ENCODE assay signal across 26 mouse cellular contexts in the genomic region with DNA sequence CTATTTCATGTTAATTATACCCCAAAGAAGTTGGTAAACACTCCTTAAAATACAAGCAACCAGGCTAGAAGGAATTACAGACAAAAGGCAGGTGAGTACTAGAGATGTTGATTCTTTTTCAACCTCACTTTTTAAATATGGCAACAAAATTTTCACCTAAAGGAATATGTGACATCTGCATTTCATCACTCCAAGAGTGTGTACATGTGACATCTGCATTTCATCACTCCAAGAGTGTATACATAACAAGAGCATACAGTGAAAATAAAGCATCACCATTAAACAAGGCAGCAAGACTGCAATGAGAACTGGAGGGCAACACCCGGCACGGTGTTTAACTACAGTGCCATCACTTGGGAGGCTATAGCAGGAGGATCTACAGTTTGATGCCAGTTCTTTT. TPM values are rescaled to one million over a fixed set of nuclear protein-coding genes. Genes with fewer than 3 reads are reported as not detected.
DNase-seq lines count a peak whose midpoint lies in the region; ATAC-seq and TF ChIP-seq lines count a peak whose summit lies in the region.
"Had no signal": no experiment of that assay in that cellular context is flagged by ENCODE, and none has a peak within 500 bp of the region (broad histone marks: within the 10 kb centered on the region; RNA-seq: fewer than 3 reads in every experiment).

No protein-coding gene starts in this region.

- WGBS in liver, embryonic 14.5 days (ENCODE audit: insufficient replicate concordance): 75% methylated on average over 2 of the region's 2 CpGs
- 90% methylated on average over 2 of the region's 2 CpGs for WGBS in liver, embryonic 11.5 days

- no peak overlapping the region for H3K27ac ChIP-seq in liver, embryonic 14.5 days
- H3K27ac ChIP-seq in liver, embryonic 11.5 days (ENCODE audit: low read depth, low read length): no peak overlapping the region
- H3K27ac ChIP-seq: embryonic facial prominence, embryonic 12.5 days; embryonic facial prominence, embryonic 15.5 days; forebrain, embryonic 12.5 days; forebrain, embryonic 15.5 days; heart, adult 2 months; heart, embryonic 10.5 days; hindbrain, embryonic 12.5 days; hindbrain, embryonic 15.5 days had no signal

- no peaks in the 10 kb centered on the region for H3K4me1 ChIP-seq in liver, embryonic 14.5 days (replicated peaks; ENCODE audit: control insufficient read depth in 2 of 2, insufficient read depth in 2 of 2, low read length in 1 of 2)
- H3K4me1 ChIP-seq in liver, embryonic 11.5 days (replicated peaks; ENCODE audit: control insufficient read depth, insufficient read depth, low read length): no peaks in the 10 kb centered on the region
- H3K4me1 ChIP-seq: embryonic facial prominence, embryonic 12.5 days; forebrain, embryonic 12.5 days; forebrain, embryonic 15.5 days; hindbrain, embryonic 12.5 days; hindbrain, embryonic 15.5 days had no signal

- no peak for ATAC-seq in liver, embryonic 14.5 days (ENCODE audit: insufficient read depth)
- ATAC-seq in liver, embryonic 11.5 days (replicated peaks; ENCODE audit: low FRiP score): no peak
- ATAC-seq: activated CD4-positive, CD25-positive, alpha-beta regulatory T cell, adult 4 months; forebrain, embryonic 15.5 days; intestine, postnatal 0 days had no signal

- DNase-seq in liver, embryonic 14.5 days (ENCODE audit: low read depth in 3 of 3, low spot score in 3 of 3): peak in 2 of 3 experiments; percentile 25 to 42
- no peak for DNase-seq in liver, embryonic 11.5 days (ENCODE audit: low spot score)
- DNase-seq in NIH3T3 (ENCODE audit: low read depth): peak; percentile 84
- DNase-seq in hindlimb bud, embryonic 11.5 days (ENCODE audit: extremely low spot score, low read depth, low spot score): peak; percentile 61
- no peak for DNase-seq in cerebellum, adult 9-10 months
- no peak for DNase-seq in left cerebral cortex, adult 8-10 months (ENCODE audit: low spot score in 2 of 2)
- DNase-seq: adrenal gland, adult 8-10 months; adrenal gland, postnatal 25 days; B cell, adult 2 months; cerebellum, adult 18-20 months; cerebellum, adult 9-11 months; cerebellum, postnatal 25 days; gastrocnemius, postnatal 10 days; gastrocnemius, postnatal 36 days; heart, adult 2 months had no signal

- no peak for TF ChIP-seq EP300 in liver, embryonic 14.5 days (IDR thresholded peaks at IDR 0.05; ENCODE audit: low read depth)

- no peak overlapping the region for H3K4me3 ChIP-seq in liver, embryonic 14.5 days (ENCODE audit: insufficient read depth in 1 of 2, low read depth in 2 of 2, low read length in 2 of 2)
- no peak overlapping the region for H3K4me3 ChIP-seq in liver, embryonic 11.5 days (ENCODE audit: low read depth, low read length)
- H3K4me3 ChIP-seq: embryonic facial prominence, embryonic 12.5 days; embryonic facial prominence, embryonic 15.5 days; forebrain, embryonic 12.5 days; forebrain, embryonic 15.5 days; heart, adult 2 months; heart, embryonic 10.5 days; hindbrain, embryonic 12.5 days; hindbrain, embryonic 15.5 days had no signal

- no peak overlapping the region for H3K9ac ChIP-seq in liver, embryonic 14.5 days (replicated peaks)
- no peak overlapping the region for H3K9ac ChIP-seq in liver, embryonic 11.5 days (ENCODE audit: low read depth, low read length)
- H3K9ac ChIP-seq: embryonic facial prominence, embryonic 12.5 days; embryonic facial prominence, embryonic 15.5 days; forebrain, embryonic 12.5 days; forebrain, embryonic 15.5 days; hindbrain, embryonic 12.5 days; hindbrain, embryonic 15.5 days had no signal

- no peak overlapping the region for H3K4me2 ChIP-seq in liver, embryonic 14.5 days (ENCODE audit: low read depth)
- H3K4me2 ChIP-seq in liver, embryonic 11.5 days: no peak overlapping the region
- H3K4me2 ChIP-seq: embryonic facial prominence, embryonic 12.5 days; embryonic facial prominence, embryonic 15.5 days; forebrain, embryonic 12.5 days; forebrain, embryonic 15.5 days; hindbrain, embryonic 12.5 days; hindbrain, embryonic 15.5 days had no signal

- no peaks in the 10 kb centered on the region for H3K27me3 ChIP-seq in liver, embryonic 14.5 days (ENCODE audit: control insufficient read depth, insufficient read depth, low read length)
- no peaks in the 10 kb centered on the region for H3K27me3 ChIP-seq in liver, embryonic 11.5 days (replicated peaks; ENCODE audit: control insufficient read depth, insufficient read depth, low read length)
- H3K27me3 ChIP-seq: CH12.LX; embryonic facial prominence, embryonic 12.5 days; embryonic facial prominence, embryonic 15.5 days; forebrain, embryonic 12.5 days; forebrain, embryonic 15.5 days; hindbrain, embryonic 12.5 days; hindbrain, embryonic 15.5 days had no signal

- no peak for TF ChIP-seq CTCF in liver, embryonic 14.5 days (IDR thresholded peaks at IDR 0.05; ENCODE audit: low read depth)

- no peaks in the 10 kb centered on the region for H3K9me3 ChIP-seq in liver, embryonic 14.5 days (ENCODE audit: control insufficient read depth, low read length)
- no peaks in the 10 kb centered on the region for H3K9me3 ChIP-seq in liver, embryonic 11.5 days (ENCODE audit: control insufficient read depth, low read length)
- H3K9me3 ChIP-seq: embryonic facial prominence, embryonic 12.5 days; embryonic facial prominence, embryonic 15.5 days; forebrain, embryonic 12.5 days; forebrain, embryonic 15.5 days; G1E; heart, embryonic 10.5 days; hindbrain, embryonic 12.5 days; hindbrain, embryonic 15.5 days had no signal

- H3K36me3 ChIP-seq in liver, embryonic 14.5 days (replicated peaks; ENCODE audit: control insufficient read depth, insufficient read depth, low read depth): no peaks in the 10 kb centered on the region
- no peaks in the 10 kb centered on the region for H3K36me3 ChIP-seq in liver, embryonic 11.5 days (ENCODE audit: control insufficient read depth, insufficient read depth, low read length)
- H3K36me3 ChIP-seq: embryonic facial prominence, embryonic 12.5 days; embryonic facial prominence, embryonic 15.5 days; forebrain, embryonic 12.5 days; forebrain, embryonic 15.5 days; G1E; heart, embryonic 10.5 days; hindbrain, embryonic 12.5 days; hindbrain, embryonic 15.5 days had no signal

RNA-seq across cellular contexts. Expression of a gene that starts 23.2 kb away (rescaled TPM):
- polyA plus RNA-seq in liver, embryonic 14.5 days (2012; rRNA removed): 1.9 and 3.2 TPM in 2 replicates
- polyA plus RNA-seq in liver, embryonic 14.5 days (2014; fragmentation: Nextera tagmentation; extraction: Ambion mirVana): 5.4 and 6.8 TPM in 2 replicates
- 20.7 and 20.8 TPM in 2 replicates for polyA plus RNA-seq in liver, embryonic 11.5 days (2014; fragmentation: Nextera tagmentation; extraction: Ambion mirVana)
- total RNA-seq in left cerebral cortex, adult 8-10 months (2022): 100 to 1,000 TPM; 175 to 211 (median 194) TPM

Comparison
In these comparisons a context has a peak if more than half of its experiments do, and no peak if none do; other contexts are left out.
1. DNase-seq: peak in liver, embryonic 14.5 days (2 of 3), NIH3T3 (single experiment) and hindlimb bud, embryonic 11.5 days (single experiment); none in liver, embryonic 11.5 days (single experiment), cerebellum, adult 9-10 months (single experiment) and left cerebral cortex, adult 8-10 months (0 of 2).